8 mouse cellular contexts compared by ENCODE assay signal in genomic region chr5:144014551-144015311, GRCm38 (mm10). TPM values are rescaled to one million over a fixed set of nuclear protein-coding genes. Genes with fewer than 3 reads are reported as not detected.
DNase-seq lines count a peak whose midpoint lies in the region; ATAC-seq and TF ChIP-seq lines count a peak whose summit lies in the region.

TSS of gene Ccz1 (minus strand) at chr5:144014877.

- no peak for TF ChIP-seq RAD21 in MEL (IDR thresholded peaks at IDR 0.05; ENCODE audit: low read depth, low read length)

- H3K27ac ChIP-seq in MEL (ENCODE audit: control insufficient read depth, low read depth, low read length), result peak within 1 kb of the TSS; percentile 54
- H3K27ac ChIP-seq in cerebellum, adult 2 months (ENCODE audit: insufficient read depth, low read length), result peak within 1 kb of the TSS; percentile 63; the same call in 1 of the 2 replicates
- peak within 1 kb of the TSS; percentile 79 for H3K27ac ChIP-seq in forebrain, postnatal 0 days (ENCODE audit: low read depth, low read length)
- peak within 1 kb of the TSS; percentile 80 for H3K27ac ChIP-seq in lung, embryonic 15.5 days

- peak within 1 kb of the TSS; percentile 92 to 96 for H3K4me3 ChIP-seq in MEL (ENCODE audit: control insufficient read depth in 1 of 2, insufficient read depth in 1 of 2, low read depth in 2 of 2, low read length in 2 of 2)
- H3K4me3 ChIP-seq in cerebellum, adult 2 months (replicated peaks; ENCODE audit: insufficient read depth, low read depth, low read length), result peak within 1 kb of the TSS; percentile 87
- peak within 1 kb of the TSS; percentile 97 for H3K4me3 ChIP-seq in forebrain, postnatal 0 days (ENCODE audit: low read depth, low read length)
- peak within 1 kb of the TSS; percentile 85 for H3K4me3 ChIP-seq in lung, embryonic 15.5 days

- H3K36me3 ChIP-seq in MEL (ENCODE audit: control insufficient read depth in 1 of 2, insufficient read depth in 2 of 2, low read length in 2 of 2), result peaks cover 4 to 7% of the 10 kb centered on the region in 2 experiments
- peaks cover 27% of the 10 kb centered on the region for H3K36me3 ChIP-seq in forebrain, postnatal 0 days (ENCODE audit: insufficient read depth)
- H3K36me3 ChIP-seq in lung, embryonic 15.5 days, result peaks cover 26% of the 10 kb centered on the region

- peak; percentile 50 to 74; a peak in 2 of 4 replicates for TF ChIP-seq POLR2A in MEL (IDR thresholded peaks at IDR 0.05; ENCODE audit: control insufficient read depth in 1 of 2, insufficient read depth in 1 of 2, low read depth in 1 of 2, low read length in 2 of 2, poor library complexity in 1 of 2)
- TF ChIP-seq POLR2A in cerebellum, adult 2 months (IDR thresholded peaks at IDR 0.05; ENCODE audit: borderline replicate concordance, insufficient read depth, low read length), result peak; percentile 50; the same call in 1 of the 2 replicates

- ATAC-seq in forebrain, postnatal 0 days, result peak; percentile 100
- ATAC-seq in lung, embryonic 15.5 days (ENCODE audit: borderline replicate concordance, extremely low read depth, low FRiP score, low TSS enrichment), result peak; percentile 95

- no peak for TF ChIP-seq EP300 in MEL (IDR thresholded peaks at IDR 0.05; ENCODE audit: low read depth in 1 of 2, low read length in 2 of 2)

- peak; percentile 95 for DNase-seq in MEL (ENCODE audit: low read depth, low spot score)
- DNase-seq in cerebellum, adult 2 months, result peak; percentile 81 to 84
- peak; percentile 91 for DNase-seq in forebrain, postnatal 0 days
- peak; percentile 79 for DNase-seq in heart, postnatal 4 days
- peak; percentile 51 to 67 for DNase-seq in layer of hippocampus, adult 8-10 months (ENCODE audit: low spot score in 2 of 2)
- peak; percentile 59 for DNase-seq in ovary, adult 18-20 months (ENCODE audit: low spot score)
- DNase-seq in thymus, postnatal 0 days (ENCODE audit: low spot score), result peak; percentile 82

- H3K9ac ChIP-seq in MEL (ENCODE audit: control insufficient read depth, low read depth, low read length, poor library complexity, severe bottlenecking), result peak within 1 kb of the TSS; percentile 89
- peak within 1 kb of the TSS; percentile 68 for H3K9ac ChIP-seq in forebrain, postnatal 0 days
- H3K9ac ChIP-seq in lung, embryonic 15.5 days, result peak within 1 kb of the TSS; percentile 78

- peaks cover 0 to 6% of the 10 kb centered on the region in 2 experiments; a peak in 2 of 4 replicates for H3K4me1 ChIP-seq in MEL (ENCODE audit: control insufficient read depth in 1 of 2, insufficient read depth in 2 of 2, low read length in 2 of 2)
- H3K4me1 ChIP-seq in cerebellum, adult 2 months (ENCODE audit: control insufficient read depth, insufficient read depth, low read length), result peaks cover 4% of the 10 kb centered on the region; the same call in 1 of the 2 replicates
- H3K4me1 ChIP-seq in forebrain, postnatal 0 days (ENCODE audit: insufficient read depth), result no peaks in the 10 kb centered on the region
- peaks cover 3% of the 10 kb centered on the region; the same call in 1 of the 2 replicates for H3K4me1 ChIP-seq in lung, embryonic 15.5 days

- no peaks in the 10 kb centered on the region for H3K9me3 ChIP-seq in MEL (replicated peaks; ENCODE audit: insufficient read depth, low read length)
- no peaks in the 10 kb centered on the region for H3K9me3 ChIP-seq in forebrain, postnatal 0 days (ENCODE audit: low read length)
- H3K9me3 ChIP-seq in lung, embryonic 15.5 days, result no peaks in the 10 kb centered on the region

- peak within 1 kb of the TSS; percentile 51 for H3K4me2 ChIP-seq in forebrain, postnatal 0 days (ENCODE audit: low read depth)
- peak within 1 kb of the TSS; percentile 53 for H3K4me2 ChIP-seq in lung, embryonic 15.5 days

- H3K27me3 ChIP-seq in MEL (ENCODE audit: control insufficient read depth in 1 of 2, insufficient read depth in 2 of 2, low read length in 2 of 2), result no peaks in the 10 kb centered on the region
- H3K27me3 ChIP-seq in cerebellum, adult 2 months (ENCODE audit: control insufficient read depth, insufficient read depth, low read length), result no peaks in the 10 kb centered on the region
- no peaks in the 10 kb centered on the region for H3K27me3 ChIP-seq in forebrain, postnatal 0 days (ENCODE audit: insufficient read depth, low read length)
- no peaks in the 10 kb centered on the region for H3K27me3 ChIP-seq in lung, embryonic 15.5 days

- peaks cover 4% of the 10 kb centered on the region for H3K79me2 ChIP-seq in MEL (ENCODE audit: control insufficient read depth, insufficient read depth, low read length, poor library complexity)

- no peak for TF ChIP-seq CTCF in MEL (IDR thresholded peaks at IDR 0.05 in 2 of 3, conservative IDR thresholded peaks at IDR 0.05 in 1 of 3; ENCODE audit: control insufficient read depth in 1 of 3, insufficient read depth in 1 of 3, low read depth in 2 of 3, low read length in 3 of 3, poor library complexity in 1 of 3, severe bottlenecking in 1 of 3)
- TF ChIP-seq CTCF in cerebellum, adult 2 months (IDR thresholded peaks at IDR 0.05; ENCODE audit: borderline replicate concordance, insufficient read depth, low read depth, low read length), result no peak
- no peak for TF ChIP-seq CTCF in forebrain, postnatal 0 days (IDR thresholded peaks at IDR 0.05; ENCODE audit: low read depth)

- 3% methylated on average over 47 of the region's 47 CpGs for WGBS in cerebellum, adult 2 months
- WGBS in forebrain, postnatal 0 days, result 3% methylated on average over 46 of the region's 47 CpGs
- WGBS in lung, embryonic 15.5 days, result 3% methylated on average over 47 of the region's 47 CpGs

TF ChIP-seq in MEL, 35 proteins besides CTCF, POLR2A, EP300 and RAD21 (continues in another document):
- TF ChIP-seq ELF1 (IDR thresholded peaks at IDR 0.05; ENCODE audit: low read depth, low read length) (peak; percentile 99), MYC (IDR thresholded peaks at IDR 0.05; ENCODE audit: low read depth, low read length) (peak; percentile 81; the same call in 1 of the 2 replicates), ETS1 (IDR thresholded peaks at IDR 0.05; ENCODE audit: low read depth, low read length) (0 out of 2 replicates have a peak, but pooled peaks have one; percentile 52), USF1 (IDR thresholded peaks at IDR 0.05; ENCODE audit: low read depth, low read length) (peak; percentile 21; the same call in 1 of the 2 replicates), MXI1 (IDR thresholded peaks at IDR 0.05; ENCODE audit: low read depth, low read length) (peak; percentile 89), TCF12 (IDR thresholded peaks at IDR 0.05; ENCODE audit: low read depth, low read length) (peak; percentile 54; the same call in 1 of the 2 replicates), GATA1 (IDR thresholded peaks at IDR 0.05; ENCODE audit: low read depth, low read length) (peak; percentile 37; the same call in 1 of the 2 replicates), ZC3H11A (IDR thresholded peaks at IDR 0.05; ENCODE audit: low read depth, low read length) (no peak), SMC3 (IDR thresholded peaks at IDR 0.05; ENCODE audit: low read depth, low read length) (no peak), NELFE (IDR thresholded peaks at IDR 0.05; ENCODE audit: low read depth, low read length) (peak; percentile 61), E2F4 (IDR thresholded peaks at IDR 0.05; ENCODE audit: borderline replicate concordance, low read depth, low read length) (0 out of 2 replicates have a peak, but pooled peaks have one; percentile 53), MAZ (IDR thresholded peaks at IDR 0.05; ENCODE audit: low read depth, low read length) (peak; percentile 80), HCFC1 (IDR thresholded peaks at IDR 0.05; ENCODE audit: low read depth, low read length) (peak; percentile 99), KAT2A (conservative IDR thresholded peaks at IDR 0.05; ENCODE audit: low read depth, low read length) (peak; percentile 90), MAFK (IDR thresholded peaks at IDR 0.05; ENCODE audit: borderline replicate concordance, low read depth, low read length) (no peak), CHD2 (IDR thresholded peaks at IDR 0.05; ENCODE audit: low read length) (peak; percentile 87), GABPA (IDR thresholded peaks at IDR 0.05; ENCODE audit: low read depth, low read length) (no peak), NRF1 (IDR thresholded peaks at IDR 0.05; ENCODE audit: insufficient read depth, low read depth, low read length, poor library complexity, severe bottlenecking) (0 out of 2 replicates have a peak, but pooled peaks have one; percentile 20), POLR2AphosphoS2 (IDR thresholded peaks at IDR 0.05; ENCODE audit: low read length) (no peak), MEF2A (IDR thresholded peaks at IDR 0.05; ENCODE audit: extremely low read depth, insufficient replicate concordance, low read depth, low read length, poor library complexity, severe bottlenecking) (no peak), BHLHE40 (IDR thresholded peaks at IDR 0.05; ENCODE audit: borderline replicate concordance, low read depth, low read length) (no peak), POLR2AphosphoS5 (IDR thresholded peaks at IDR 0.05; ENCODE audit: borderline replicate concordance, low read depth, low read length) (no peak), TBP (IDR thresholded peaks at IDR 0.05; ENCODE audit: low read depth, low read length) (peak; percentile 57), ZMIZ1 (IDR thresholded peaks at IDR 0.05; ENCODE audit: low read depth, low read length) (0 out of 2 replicates have a peak, but pooled peaks have one; percentile 48), SIN3A (IDR thresholded peaks at IDR 0.05; ENCODE audit: low read length) (peak; percentile 99), TAL1 (IDR thresholded peaks at IDR 0.05; ENCODE audit: low read length) (no peak), MAX (IDR thresholded peaks at IDR 0.05; ENCODE audit: low read length) (peak; percentile 71), RCOR1 (IDR thresholded peaks at IDR 0.05; ENCODE audit: low read depth, low read length) (peak; percentile 61; the same call in 1 of the 2 replicates), CHD1 (IDR thresholded peaks at IDR 0.05; ENCODE audit: low read depth, low read length) (no peak)

RNA-seq across cellular contexts. Expression of gene Ccz1, which starts in this region (rescaled TPM):
- 56.0 and 61.7 TPM in 2 replicates for total RNA-seq in MEL (2012; rRNA removed)
- 100 to 1,000 TPM in 1 of 2 experiments, 10 to 100 TPM in 1; 58.0 to 166 TPM for polyA plus RNA-seq in MEL (2012; ENCODE audit: insufficient read depth in 1 of 2, insufficient read length in 2 of 2, low read depth in 1 of 2, low replicate concordance in 2 of 2, missing spikeins in 1 of 2)
- polyA plus RNA-seq in cerebellum, adult 2 months (2012; rRNA removed), result 42.6 and 45.6 TPM in 2 replicates
- total RNA-seq in forebrain, postnatal 0 days (2014; rRNA removed), result 75.7 and 80.4 TPM in 2 replicates
- 80.5 and 83.8 TPM in 2 replicates for polyA plus RNA-seq in forebrain, postnatal 0 days (2015; fragmentation: Nextera tagmentation; extraction: Ambion mirVana)
- total RNA-seq in heart, postnatal 4 days (2021), result 10 to 100 TPM; 43.1 to 43.8 TPM
- total RNA-seq in layer of hippocampus, adult 8-10 months (2022), result 10 to 100 TPM; 38.1 to 41.0 (median 38.6) TPM
- 71.9 and 78.4 TPM in 2 replicates for polyA plus RNA-seq in lung, embryonic 15.5 days (2015; fragmentation: Nextera tagmentation; extraction: Ambion mirVana)
- polyA plus RNA-seq in thymus, postnatal 0 days (2015; fragmentation: Nextera tagmentation; extraction: Ambion mirVana), result 80.3 and 87.6 TPM in 2 replicates

Comparison
In these comparisons a context has a peak if more than half of its experiments do, and no peak if none do; other contexts are left out.
1. Peak in every context shown above with its lines: DNase-seq, ATAC-seq, H3K4me3 ChIP-seq and H3K27ac ChIP-seq.